Mouse (Mus musculus): ENCODE measurements around the gene Rac3.
"Not testable (repeated sequence)": the region's sequence is repeated elsewhere in the genome, so short reads cannot be mapped to it uniquely, and the experiment has no call there.

Gene Rac3

GRCm38 (mm10) chr11:120763121-120763999 lies 42.1 kb downstream of the Rac3 start:
- not testable (repeated sequence) for H3K27me3 ChIP-seq (ENCODE audit: control insufficient read depth, insufficient read depth, low read length, poor library complexity, severe bottlenecking); H3K36me3 ChIP-seq (ENCODE audit: control insufficient read depth, insufficient read depth, low read length, poor library complexity, severe bottlenecking); DNase-seq (ENCODE audit: low read depth, low spot score)

GRCm38 (mm10) chr11:120767023-120767422 lies 45.8 kb downstream of the Rac3 start:
- H3K36me3 ChIP-seq (ENCODE audit: control insufficient read depth, insufficient read depth, low read length, poor library complexity, severe bottlenecking); H3K27me3 ChIP-seq (ENCODE audit: control insufficient read depth, insufficient read depth, low read length, poor library complexity, severe bottlenecking); DNase-seq (ENCODE audit: low read depth, low spot score): not testable (repeated sequence)

GRCm38 (mm10) chr11:120768206-120768605 lies 46.9 kb downstream of the Rac3 start:
- no peak for DNase-seq (ENCODE audit: low read depth, low spot score)
- Histone ChIP-seq H3K36me3 (ENCODE audit: control insufficient read depth, insufficient read depth, low read length, poor library complexity, severe bottlenecking) (no peaks in the 10 kb centered on the region), H3K27me3 (ENCODE audit: control insufficient read depth, insufficient read depth, low read length, poor library complexity, severe bottlenecking) (no peaks in the 10 kb centered on the region)

- no peaks in the 10 kb centered on the region for H3K36me3 ChIP-seq (ENCODE audit: control insufficient read depth, insufficient read depth, low read length, poor library complexity, severe bottlenecking)
Observed at GRCm38 (mm10) chr11:120772749-120773148, 51.5 kb downstream of the Rac3 start.

More at GRCm38 (mm10) chr11:120772749-120773148, 51.5 kb downstream of the Rac3 start:
- H3K27me3 ChIP-seq (ENCODE audit: control insufficient read depth, insufficient read depth, low read length, poor library complexity, severe bottlenecking), result no peaks in the 10 kb centered on the region
- DNase-seq (ENCODE audit: low read depth, low spot score), result no peak

Measured in splenic B cell, adult 2 months (primary cell).